Comparison of ENCODE assay signal across 10 mouse cellular contexts in the genomic region with DNA sequence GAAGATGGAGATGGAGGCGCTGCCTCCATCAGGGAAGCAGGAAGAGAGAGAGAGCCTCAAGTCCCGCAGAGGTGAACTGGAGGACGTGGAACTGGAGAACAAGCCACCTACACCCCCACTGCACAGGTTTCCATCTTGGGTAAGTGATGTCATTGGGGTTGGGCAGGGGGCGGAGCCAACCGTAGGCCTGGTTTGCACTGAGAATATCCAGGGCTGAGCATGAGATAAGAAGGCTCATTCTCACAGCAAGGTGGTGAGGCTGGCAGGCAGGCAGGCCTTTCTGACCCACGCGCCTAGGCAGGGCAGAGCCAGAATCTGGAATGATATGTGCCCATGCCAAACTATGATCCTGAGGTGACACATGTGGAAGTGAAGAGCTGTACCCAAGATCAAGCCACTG. TPM values are rescaled to one million over a fixed set of nuclear protein-coding genes. Genes with fewer than 3 reads are reported as not detected.
A peak's percentile ranks its signal among the peaks of the same experiment; 100 is the strongest.
DNase-seq lines count a peak whose midpoint lies in the region; ATAC-seq and TF ChIP-seq lines count a peak whose summit lies in the region.
"Had no signal": no experiment of that assay in that cellular context is flagged by ENCODE, and none has a peak within 500 bp of the region (broad histone marks: within the 10 kb centered on the region; RNA-seq: fewer than 3 reads in every experiment).

No protein-coding gene starts in this region.

- H3K36me3 ChIP-seq in stomach, embryonic 15.5 days, result peaks cover 9% of the 10 kb centered on the region; the same call in 1 of the 2 replicates

- DNase-seq in lung, adult 18-20 months, result peak; percentile 25 to 45
- no peak for DNase-seq in lung, postnatal 14 days
- DNase-seq in heart, postnatal 14 days, result peak; percentile 64 to 77
- DNase-seq in cerebellum, adult 9-10 months, result no peak
- DNase-seq in cerebellum, adult 2 months, result no peak
- no peak for DNase-seq in layer of hippocampus, adult 11-12 months (ENCODE audit: low spot score)

- no peak overlapping the region for H3K4me2 ChIP-seq in stomach, embryonic 15.5 days
- H3K4me2 ChIP-seq: embryonic facial prominence, embryonic 13.5 days had no signal

- no peak for TF ChIP-seq POLR2A in cerebellum, adult 2 months (IDR thresholded peaks at IDR 0.05; ENCODE audit: borderline replicate concordance, insufficient read depth, low read length)

- H3K27ac ChIP-seq in stomach, embryonic 15.5 days, result no peak overlapping the region
- no peak overlapping the region for H3K27ac ChIP-seq in cerebellum, adult 2 months (ENCODE audit: insufficient read depth, low read length)
- H3K27ac ChIP-seq: embryonic facial prominence, embryonic 13.5 days had no signal

- intact Hi-C loops in heart, postnatal 14 days (cut with DNase I), result no loop called here

- TF ChIP-seq CTCF in cerebellum, adult 2 months (IDR thresholded peaks at IDR 0.05; ENCODE audit: borderline replicate concordance, insufficient read depth, low read depth, low read length), result no peak

- 80% methylated on average over 7 of the region's 7 CpGs for WGBS in stomach, embryonic 15.5 days
- WGBS in cerebellum, adult 2 months, result 90% methylated on average over 7 of the region's 7 CpGs

- H3K9me3 ChIP-seq in stomach, embryonic 15.5 days, result no peaks in the 10 kb centered on the region
- H3K9me3 ChIP-seq: embryonic facial prominence, embryonic 13.5 days had no signal

- ATAC-seq in common myeloid progenitor, adult 5-6 weeks (replicated peaks; ENCODE audit: low read depth, poor library complexity, severe bottlenecking), result peak; percentile 54; the same call in 1 of the 2 replicates
- peak; percentile 65 for ATAC-seq in stomach, embryonic 15.5 days (ENCODE audit: insufficient read depth, low FRiP score, low read depth)

- H3K27me3 ChIP-seq in stomach, embryonic 15.5 days (replicated peaks), result no peaks in the 10 kb centered on the region
- no peaks in the 10 kb centered on the region for H3K27me3 ChIP-seq in cerebellum, adult 2 months (ENCODE audit: control insufficient read depth, insufficient read depth, low read length)
- H3K27me3 ChIP-seq: embryonic facial prominence, embryonic 13.5 days had no signal

- 0 out of 2 replicates have a peak, but pooled peaks cover 1% of the 10 kb centered on the region for H3K4me1 ChIP-seq in stomach, embryonic 15.5 days
- no peaks in the 10 kb centered on the region for H3K4me1 ChIP-seq in cerebellum, adult 2 months (ENCODE audit: control insufficient read depth, insufficient read depth, low read length)
- H3K4me1 ChIP-seq: embryonic facial prominence, embryonic 13.5 days had no signal

- H3K9ac ChIP-seq in stomach, embryonic 15.5 days, result no peak overlapping the region
- H3K9ac ChIP-seq: embryonic facial prominence, embryonic 13.5 days had no signal

- H3K4me3 ChIP-seq in stomach, embryonic 15.5 days (replicated peaks), result no peak overlapping the region
- no peak overlapping the region for H3K4me3 ChIP-seq in cerebellum, adult 2 months (replicated peaks; ENCODE audit: insufficient read depth, low read depth, low read length)
- H3K4me3 ChIP-seq: embryonic facial prominence, embryonic 13.5 days; myocyte had no signal

RNA-seq across cellular contexts. Expression of a gene that starts 26.3 kb away (rescaled TPM):
- total RNA-seq in common myeloid progenitor, adult 5-6 weeks (2017), result 0.41 and 2.1 TPM in 2 replicates
- 1 to 10 TPM; 5.5 to 5.7 TPM for total RNA-seq in heart, postnatal 14 days (2021)
- polyA plus RNA-seq in stomach, embryonic 15.5 days (2015; fragmentation: Nextera tagmentation; extraction: Ambion mirVana), result 4.9 and 5.5 TPM in 2 replicates
- 34.2 and 36.7 TPM in 2 replicates for polyA plus RNA-seq in cerebellum, adult 2 months (2012; rRNA removed)

RNA-seq across cellular contexts. Expression of a gene that starts 34.2 kb away (rescaled TPM):
- total RNA-seq in common myeloid progenitor, adult 5-6 weeks (2017), result 23.6 and 25.6 TPM in 2 replicates
- total RNA-seq in heart, postnatal 14 days (2021), result 1 to 10 TPM; 3.5 to 3.8 TPM
- 31.7 and 33.0 TPM in 2 replicates for polyA plus RNA-seq in stomach, embryonic 15.5 days (2015; fragmentation: Nextera tagmentation; extraction: Ambion mirVana)
- 13.5 and 14.4 TPM in 2 replicates for polyA plus RNA-seq in cerebellum, adult 2 months (2012; rRNA removed)

RNA-seq across cellular contexts. Expression of a gene that starts 47.8 kb away (rescaled TPM):
- 74.7 and 76.7 TPM in 2 replicates for total RNA-seq in common myeloid progenitor, adult 5-6 weeks (2017)
- total RNA-seq in heart, postnatal 14 days (2021), result 1 to 10 TPM; 3.9 to 4.0 TPM
- polyA plus RNA-seq in stomach, embryonic 15.5 days (2015; fragmentation: Nextera tagmentation; extraction: Ambion mirVana), result 6.1 and 6.5 TPM in 2 replicates
- 80.8 and 90.8 TPM in 2 replicates for polyA plus RNA-seq in cerebellum, adult 2 months (2012; rRNA removed)

Comparison
In these comparisons a context has a peak if more than half of its experiments do, and no peak if none do; other contexts are left out.
1. DNase-seq: peak in lung, adult 18-20 months (2 of 2) and heart, postnatal 14 days (2 of 2); none in lung, postnatal 14 days (single experiment), cerebellum, adult 9-10 months (single experiment), cerebellum, adult 2 months (0 of 2) and layer of hippocampus, adult 11-12 months (single experiment).
2. RNA of a gene that starts 47.8 kb away (total RNA-seq): 74.7 to 76.7 TPM in common myeloid progenitor, adult 5-6 weeks; 3.9 to 4.0 TPM in heart, postnatal 14 days; every median in the first group is over 10 times any median in the second.